Mouse (Mus musculus): ENCODE measurements at regions not wholly inside any gene's neighbourhood (a gene's known extent, or its start where the extent isn't known, plus 50 kb on each side); places are given as distances from the start of the nearest gene placed in this dataset.

DNA sequence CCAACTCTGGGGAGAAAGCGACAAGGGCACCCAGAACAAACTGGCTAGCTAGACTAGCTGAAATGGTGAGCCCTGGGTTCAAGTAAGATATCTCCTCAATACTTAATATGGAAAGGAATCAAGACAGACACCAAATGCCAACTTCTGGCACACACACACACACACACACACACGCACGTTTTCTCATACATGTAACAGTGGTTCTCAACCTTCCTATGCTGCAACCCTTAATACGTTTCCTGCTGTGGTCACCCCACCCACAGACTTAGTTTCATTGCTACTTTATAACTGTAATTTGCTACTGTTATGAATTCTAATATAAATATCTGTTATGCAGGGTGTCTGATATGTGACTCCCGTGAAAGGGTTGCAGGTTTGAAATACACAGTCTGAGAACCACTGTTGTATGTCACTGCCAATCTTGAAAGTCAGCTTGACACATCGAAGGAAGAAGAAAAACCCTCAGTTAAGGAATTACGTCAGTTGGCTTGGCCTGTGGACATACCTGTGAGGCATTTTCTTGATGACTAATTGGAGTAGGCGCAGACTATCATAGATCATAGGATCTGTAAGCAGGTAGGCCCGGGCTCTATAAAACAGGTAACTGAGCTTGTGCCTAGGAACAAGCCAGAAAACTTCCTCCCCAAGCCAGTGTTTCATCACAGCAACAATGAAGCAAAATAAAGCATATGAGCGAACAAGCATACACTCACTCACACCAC lies 59.0 kb upstream of the Cd180 start:
- H3K27ac ChIP-seq: no peak overlapping the region
- H3K4me1 ChIP-seq (replicated peaks): no peaks in the 10 kb centered on the region
- no peak overlapping the region for H3K4me3 ChIP-seq
- no peaks in the 10 kb centered on the region for H3K36me3 ChIP-seq
- WGBS: 93% methylated on average over 10 of the region's 10 CpGs
- no peaks in the 10 kb centered on the region for H3K27me3 ChIP-seq (ENCODE audit: insufficient read depth, poor library complexity, severe bottlenecking)
- no peak for DNase-seq (ENCODE audit: low spot score)
- no peaks in the 10 kb centered on the region for H3K9me3 ChIP-seq

GRCm38 (mm10) chr13:102636032-102636431 lies 57.3 kb upstream of the Cd180 start:
- WGBS: 82% methylated on average over 8 of the region's 8 CpGs
- no peak overlapping the region for H3K4me3 ChIP-seq
- DNase-seq (ENCODE audit: low spot score): no peak
- no peaks in the 10 kb centered on the region for H3K9me3 ChIP-seq
- no peaks in the 10 kb centered on the region for H3K27me3 ChIP-seq (ENCODE audit: insufficient read depth, poor library complexity, severe bottlenecking)
- no peaks in the 10 kb centered on the region for H3K36me3 ChIP-seq
- no peaks in the 10 kb centered on the region for H3K4me1 ChIP-seq (replicated peaks)
- H3K27ac ChIP-seq: no peak overlapping the region

DNA sequence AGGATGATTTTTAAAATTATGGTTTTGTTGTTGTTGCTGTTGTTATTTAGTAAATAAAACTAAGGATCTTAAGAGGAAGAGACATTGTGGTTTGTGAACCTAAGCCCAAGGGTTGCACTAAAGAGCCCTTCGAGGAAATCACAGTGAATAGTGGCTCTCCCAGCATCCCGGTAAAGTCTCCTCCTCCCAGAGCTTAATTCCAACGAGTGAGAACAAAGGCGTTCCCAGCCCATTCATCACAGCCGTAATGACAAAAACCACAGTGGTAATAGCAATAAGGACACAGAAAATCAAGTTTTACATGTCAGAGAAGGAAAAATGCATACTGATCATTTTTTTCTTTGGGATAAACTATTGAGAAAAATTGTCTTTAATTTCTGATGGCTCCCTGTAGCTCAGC lies 56.3 kb upstream of the Cd180 start:
- no peak for DNase-seq (ENCODE audit: low spot score)
- Histone ChIP-seq H3K36me3 (no peaks in the 10 kb centered on the region), H3K4me1 (replicated peaks) (no peaks in the 10 kb centered on the region)

DNA sequence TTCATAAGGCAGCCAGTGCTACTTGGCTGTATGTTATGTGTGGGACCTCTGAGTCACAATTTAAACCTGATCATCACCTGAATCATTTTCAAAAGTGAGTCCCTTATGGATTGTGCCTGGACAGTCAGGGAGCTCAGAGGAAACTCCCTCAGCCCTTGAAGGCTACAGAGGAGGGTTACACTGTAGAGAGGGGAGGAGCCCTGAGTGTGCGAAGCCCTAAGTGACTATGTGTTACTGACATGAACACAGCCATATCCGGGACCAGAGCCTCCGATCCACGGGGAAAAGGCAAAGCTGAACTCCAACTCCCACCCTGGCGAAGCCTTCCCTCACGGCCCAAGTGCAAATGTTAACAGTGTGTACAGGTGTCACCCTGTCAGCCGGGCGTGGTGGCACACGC lies 53.7 kb upstream of the Cd180 start:
- 89% methylated on average over 9 of the region's 9 CpGs for WGBS
- no peak overlapping the region for H3K27ac ChIP-seq
- H3K27me3 ChIP-seq (ENCODE audit: insufficient read depth, poor library complexity, severe bottlenecking): no peaks in the 10 kb centered on the region
- no peaks in the 10 kb centered on the region for H3K36me3 ChIP-seq
- peaks cover 9% of the 10 kb centered on the region for H3K4me1 ChIP-seq (replicated peaks)
- no peak for DNase-seq (ENCODE audit: low spot score)
- H3K9me3 ChIP-seq: no peaks in the 10 kb centered on the region
- no peak overlapping the region for H3K4me3 ChIP-seq

More for the DNA sequence above, 56.3 kb upstream of the Cd180 start:
- H3K27me3 ChIP-seq (ENCODE audit: insufficient read depth, poor library complexity, severe bottlenecking): no peaks in the 10 kb centered on the region
- H3K9me3 ChIP-seq: no peaks in the 10 kb centered on the region
- 25% methylated on average over 5 of the region's 5 CpGs for WGBS
- no peak overlapping the region for H3K27ac ChIP-seq
- H3K4me3 ChIP-seq: no peak overlapping the region

- Histone ChIP-seq H3K4me1 (replicated peaks) (peaks cover 11% of the 10 kb centered on the region), H3K36me3 (no peaks in the 10 kb centered on the region), H3K27me3 (ENCODE audit: insufficient read depth, poor library complexity, severe bottlenecking) (no peaks in the 10 kb centered on the region), H3K4me3 (no peak overlapping the region), H3K9me3 (no peaks in the 10 kb centered on the region), H3K27ac (no peak overlapping the region)
- WGBS: 76% methylated on average over 3 of the region's 3 CpGs
- DNase-seq (ENCODE audit: low spot score): no peak
These were observed 53.2 kb upstream of the Cd180 start for GRCm38 (mm10) chr13:102640171-102640570.
